Mouse (Mus musculus): ENCODE results near the gene Lrrc47.

DNA sequence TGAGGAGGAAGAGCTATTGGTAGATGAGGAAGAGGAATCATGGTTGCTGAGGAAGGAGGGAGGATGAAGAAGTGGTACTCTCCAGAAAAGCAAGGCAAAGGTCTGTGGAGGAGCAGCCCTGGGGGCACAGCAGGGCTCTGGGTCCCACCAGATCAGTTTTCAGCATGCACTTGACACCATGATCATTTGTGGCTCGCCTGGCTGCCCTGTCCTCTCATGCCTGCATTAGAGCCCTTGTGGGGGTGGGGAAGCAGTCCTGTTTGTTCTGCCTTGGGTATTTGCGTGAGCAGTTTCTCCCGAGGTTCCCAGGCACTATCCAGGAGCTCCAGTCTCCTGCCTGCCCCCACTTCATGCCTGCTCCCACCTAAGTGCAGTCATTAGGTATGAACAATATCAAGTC is 25.6 kb downstream of the Lrrc47 start:
- TF ChIP-seq POLR2A (IDR thresholded peaks at IDR 0.05; ENCODE audit: insufficient read length, low read depth) (no peak), SRF (IDR thresholded peaks at IDR 0.05; ENCODE audit: control insufficient read depth, insufficient read length, low read depth) (no peak), MAX (IDR thresholded peaks at IDR 0.05; ENCODE audit: low read depth) (no peak), TCF12 (IDR thresholded peaks at IDR 0.05; ENCODE audit: insufficient read depth, poor library complexity, severe bottlenecking) (no peak), POLR2AphosphoS2 (IDR thresholded peaks at IDR 0.05; ENCODE audit: insufficient read length, low read depth) (no peak), MYOG (IDR thresholded peaks at IDR 0.05; ENCODE audit: control insufficient read depth in 1 of 3, insufficient read depth in 1 of 3, insufficient read length in 2 of 3, low read depth in 2 of 3) (no peak), USF1 (IDR thresholded peaks at IDR 0.05; ENCODE audit: low read depth) (no peak)

Measured in myocyte (in vitro differentiated cells).